Mouse (Mus musculus): ENCODE results near the gene Sema3a. TPM values are rescaled to one million over a fixed set of nuclear protein-coding genes. Genes with fewer than 3 reads are reported as not detected.

Gene Sema3a
- polyA plus RNA-seq, 1 experiment, result 0.25 TPM

- WGBS, result 80% methylated on average over 2 of the region's 2 CpGs
- TF ChIP-seq CTCF (IDR thresholded peaks at IDR 0.05; ENCODE audit: extremely low read depth, insufficient read length, insufficient replicate concordance, low read depth, low read length) (no peak), POLR2A (IDR thresholded peaks at IDR 0.05; ENCODE audit: low read depth, low read length) (no peak)
- no peak overlapping the region for H3K4me3 ChIP-seq (ENCODE audit: low read depth, low read length)
- H3K27ac ChIP-seq (ENCODE audit: insufficient read depth, low read depth, low read length), result no peak overlapping the region
- H3K36me3 ChIP-seq (ENCODE audit: control insufficient read depth, insufficient read depth, low read length), result no peaks in the 10 kb centered on the region
- H3K27me3 ChIP-seq (ENCODE audit: control insufficient read depth, insufficient read depth, low read length), result no peaks in the 10 kb centered on the region
- no peaks in the 10 kb centered on the region for H3K4me1 ChIP-seq (ENCODE audit: control insufficient read depth, insufficient read depth, insufficient read length, low read length)
Observed at GRCm38 (mm10) chr5:13413915-13414525, 288.8 kb downstream of the Sema3a start.

GRCm38 (mm10) chr5:13416960-13417710 is 291.9 kb downstream of the Sema3a start:
- TF ChIP-seq CTCF (IDR thresholded peaks at IDR 0.05; ENCODE audit: extremely low read depth, insufficient read length, insufficient replicate concordance, low read depth, low read length) (no peak), POLR2A (IDR thresholded peaks at IDR 0.05; ENCODE audit: low read depth, low read length) (no peak)
- Histone ChIP-seq H3K27ac (ENCODE audit: insufficient read depth, low read depth, low read length) (no peak overlapping the region), H3K27me3 (ENCODE audit: control insufficient read depth, insufficient read depth, low read length) (no peaks in the 10 kb centered on the region), H3K4me3 (ENCODE audit: low read depth, low read length) (no peak overlapping the region), H3K4me1 (ENCODE audit: control insufficient read depth, insufficient read depth, insufficient read length, low read length) (no peaks in the 10 kb centered on the region), H3K36me3 (ENCODE audit: control insufficient read depth, insufficient read depth, low read length) (no peaks in the 10 kb centered on the region)
- 60% methylated on average over 3 of the region's 3 CpGs for WGBS

GRCm38 (mm10) chr5:13421276-13421925 is 296.2 kb downstream of the Sema3a start:
- Histone ChIP-seq H3K27ac (ENCODE audit: insufficient read depth, low read depth, low read length) (no peak overlapping the region), H3K27me3 (ENCODE audit: control insufficient read depth, insufficient read depth, low read length) (no peaks in the 10 kb centered on the region), H3K36me3 (ENCODE audit: control insufficient read depth, insufficient read depth, low read length) (no peaks in the 10 kb centered on the region), H3K4me1 (ENCODE audit: control insufficient read depth, insufficient read depth, insufficient read length, low read length) (no peaks in the 10 kb centered on the region), H3K4me3 (ENCODE audit: low read depth, low read length) (no peak overlapping the region)
- TF ChIP-seq CTCF (IDR thresholded peaks at IDR 0.05; ENCODE audit: extremely low read depth, insufficient read length, insufficient replicate concordance, low read depth, low read length) (no peak), POLR2A (IDR thresholded peaks at IDR 0.05; ENCODE audit: low read depth, low read length) (no peak)
- 70% methylated on average over 5 of the region's 5 CpGs for WGBS

- Histone ChIP-seq H3K4me1 (ENCODE audit: control insufficient read depth, insufficient read depth, insufficient read length, low read length) (no peaks in the 10 kb centered on the region), H3K27me3 (ENCODE audit: control insufficient read depth, insufficient read depth, low read length) (no peaks in the 10 kb centered on the region), H3K36me3 (ENCODE audit: control insufficient read depth, insufficient read depth, low read length) (no peaks in the 10 kb centered on the region), H3K27ac (ENCODE audit: insufficient read depth, low read depth, low read length) (no peak overlapping the region), H3K4me3 (ENCODE audit: low read depth, low read length) (no peak overlapping the region)
- TF ChIP-seq POLR2A (IDR thresholded peaks at IDR 0.05; ENCODE audit: low read depth, low read length), result no peak
- no peak for TF ChIP-seq CTCF (IDR thresholded peaks at IDR 0.05; ENCODE audit: extremely low read depth, insufficient read length, insufficient replicate concordance, low read depth, low read length)
- WGBS, result 36% methylated on average over 1 of the region's 1 CpGs
Observed at GRCm38 (mm10) chr5:13428702-13429101, 303.5 kb downstream of the Sema3a start.

GRCm38 (mm10) chr5:13431827-13432226 is 306.6 kb downstream of the Sema3a start:
- 75% methylated on average over 2 of the region's 2 CpGs for WGBS
- TF ChIP-seq CTCF (IDR thresholded peaks at IDR 0.05; ENCODE audit: extremely low read depth, insufficient read length, insufficient replicate concordance, low read depth, low read length), result no peak
- no peak for TF ChIP-seq POLR2A (IDR thresholded peaks at IDR 0.05; ENCODE audit: low read depth, low read length)

DNA sequence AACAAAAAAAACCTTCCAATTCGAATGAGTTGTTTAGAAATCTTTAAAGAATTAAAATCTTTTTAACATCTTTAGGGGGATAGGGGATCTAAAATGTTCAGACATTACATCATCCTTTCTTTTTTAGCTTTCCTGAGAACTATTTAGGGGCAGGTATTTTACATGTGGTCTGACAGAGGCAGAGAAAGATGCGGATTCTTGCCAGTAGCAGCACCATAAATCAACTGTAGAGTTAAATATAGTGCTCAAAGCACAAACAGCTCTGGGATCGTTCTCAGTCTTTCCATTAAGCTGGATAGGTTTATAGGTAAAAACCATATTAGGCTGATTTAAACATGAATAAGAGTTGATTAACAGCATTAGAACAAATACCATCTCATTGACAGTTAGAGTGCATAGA is 307.4 kb downstream of the Sema3a start:
- H3K4me3 ChIP-seq (ENCODE audit: low read depth, low read length), result no peak overlapping the region
- TF ChIP-seq POLR2A (IDR thresholded peaks at IDR 0.05; ENCODE audit: low read depth, low read length), result no peak
- no peak for TF ChIP-seq CTCF (IDR thresholded peaks at IDR 0.05; ENCODE audit: extremely low read depth, insufficient read length, insufficient replicate concordance, low read depth, low read length)
- no peak overlapping the region for H3K27ac ChIP-seq (ENCODE audit: insufficient read depth, low read depth, low read length)
- no peaks in the 10 kb centered on the region for H3K36me3 ChIP-seq (ENCODE audit: control insufficient read depth, insufficient read depth, low read length)
- no peaks in the 10 kb centered on the region for H3K27me3 ChIP-seq (ENCODE audit: control insufficient read depth, insufficient read depth, low read length)
- 52% methylated on average over 3 of the region's 3 CpGs for WGBS
- H3K4me1 ChIP-seq (ENCODE audit: control insufficient read depth, insufficient read depth, insufficient read length, low read length), result no peaks in the 10 kb centered on the region

More at GRCm38 (mm10) chr5:13431827-13432226, 306.6 kb downstream of the Sema3a start:
- Histone ChIP-seq H3K27ac (ENCODE audit: insufficient read depth, low read depth, low read length) (no peak overlapping the region), H3K4me3 (ENCODE audit: low read depth, low read length) (no peak overlapping the region), H3K4me1 (ENCODE audit: control insufficient read depth, insufficient read depth, insufficient read length, low read length) (no peaks in the 10 kb centered on the region), H3K27me3 (ENCODE audit: control insufficient read depth, insufficient read depth, low read length) (no peaks in the 10 kb centered on the region), H3K36me3 (ENCODE audit: control insufficient read depth, insufficient read depth, low read length) (no peaks in the 10 kb centered on the region)

- Histone ChIP-seq H3K27me3 (ENCODE audit: control insufficient read depth, insufficient read depth, low read length) (no peaks in the 10 kb centered on the region), H3K4me3 (ENCODE audit: low read depth, low read length) (no peak overlapping the region), H3K27ac (ENCODE audit: insufficient read depth, low read depth, low read length) (no peak overlapping the region), H3K4me1 (ENCODE audit: control insufficient read depth, insufficient read depth, insufficient read length, low read length) (no peaks in the 10 kb centered on the region), H3K36me3 (ENCODE audit: control insufficient read depth, insufficient read depth, low read length) (no peaks in the 10 kb centered on the region)
- TF ChIP-seq POLR2A (IDR thresholded peaks at IDR 0.05; ENCODE audit: low read depth, low read length) (no peak), CTCF (IDR thresholded peaks at IDR 0.05; ENCODE audit: extremely low read depth, insufficient read length, insufficient replicate concordance, low read depth, low read length) (no peak)
- 63% methylated on average over 2 of the region's 2 CpGs for WGBS
Observed at GRCm38 (mm10) chr5:13433303-13433702, 308.1 kb downstream of the Sema3a start.
